Mouse (Mus musculus) bone marrow, adult 2 months (tissue): ENCODE measurements around the gene Sorbs2.

Source experiments
- CTCF ChIP-seq: fragments of 200-500 bp; IDR thresholded peaks from 2 replicates; pipeline ENCODE4 v1.5.1; 2011; ENCODE audit warnings: low read length, control low read depth; ENCODE audit not compliant: control insufficient read depth, insufficient read depth
- POLR2A ChIP-seq: fragments of 200-500 bp; IDR thresholded peaks from 2 replicates; pipeline ENCODE4 v1.6.1; 2011; ENCODE audit warnings: low read depth, mild to moderate bottlenecking, control low read depth, low read length, borderline replicate concordance; ENCODE audit not compliant: control insufficient read depth

DNA sequence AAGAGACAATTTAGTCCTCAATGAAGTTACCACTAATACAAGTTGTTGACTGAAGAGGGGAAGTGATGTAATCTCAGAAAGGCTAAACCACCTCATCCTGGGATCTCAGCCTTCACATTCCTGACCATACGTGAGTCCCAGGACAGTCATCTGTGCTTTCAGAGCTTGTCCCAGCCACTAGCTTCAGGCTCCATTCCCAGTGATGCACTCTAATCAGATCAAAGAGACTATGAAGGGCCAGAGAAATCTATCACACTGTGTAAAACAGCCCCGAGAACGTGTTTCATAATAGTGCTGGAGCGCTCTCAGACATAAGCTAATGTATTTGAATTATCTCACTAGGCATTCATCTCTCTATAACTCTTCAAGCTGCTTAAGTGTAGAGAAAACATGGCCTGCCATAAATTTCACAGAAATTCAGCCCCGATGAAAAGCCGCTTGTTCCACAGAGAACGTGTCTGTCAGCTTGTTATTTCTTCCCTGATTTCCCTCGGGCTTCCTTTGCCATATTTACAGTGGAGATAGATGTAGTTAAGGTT lies 175.3 kb downstream of the Sorbs2 start:
- no peak for TF ChIP-seq POLR2A
- no peak for TF ChIP-seq CTCF
